Mouse (Mus musculus): ENCODE measurements around the gene Ints2. TPM values are rescaled to one million over a fixed set of nuclear protein-coding genes. Genes with fewer than 3 reads are reported as not detected.

Ints2 gene
- 10 to 100 TPM; 12.7 to 17.1 TPM for polyA plus RNA-seq (2017; shearing (Covaris generic))

GRCm38 (mm10) chr11:86257460-86258076 is at the start of gene Ints2:
Gene Ints2 (minus strand): TSS chr11:86257575.

DNA sequence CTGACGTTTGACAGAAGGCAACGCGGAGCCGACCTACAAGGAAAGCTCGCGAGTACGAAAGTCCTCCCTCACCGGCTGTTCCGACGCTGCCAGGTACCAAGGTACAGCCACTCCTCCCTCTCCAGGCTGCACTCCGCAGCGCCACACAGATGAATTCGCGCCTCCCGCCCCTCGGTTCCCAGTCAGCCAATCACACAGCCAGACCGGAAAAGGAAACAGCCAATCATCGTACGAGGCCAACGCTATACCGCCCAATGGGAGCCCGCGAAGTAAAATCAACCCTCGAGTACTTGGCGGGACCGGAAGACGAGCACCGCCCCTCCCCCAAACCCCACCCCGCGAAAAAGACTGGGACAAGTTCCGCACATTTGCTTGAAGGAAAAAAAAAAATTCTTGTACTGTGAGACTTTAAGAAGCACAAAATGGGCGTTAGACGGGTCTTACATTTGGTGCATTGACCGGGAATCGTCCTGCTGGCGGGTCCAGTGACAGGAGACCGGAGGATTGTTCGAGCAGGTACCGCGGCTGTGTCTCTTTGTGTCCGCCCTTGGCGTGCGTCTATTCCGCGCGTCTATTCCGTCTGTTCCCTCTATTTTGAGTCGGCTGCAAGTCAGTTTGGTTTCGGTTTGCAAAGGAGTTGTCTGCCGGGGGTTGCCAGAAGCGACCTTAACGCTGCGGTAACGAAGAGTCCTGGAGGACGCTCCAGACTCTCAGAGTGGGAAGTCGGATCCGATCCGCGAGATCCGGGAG is 56.2 kb downstream of the Ints2 start, which contains the start of gene Brip1:
Brip1 (minus strand) TSS at position 157 of the 750 bp plus-strand sequence.

Other genes with a start within 250 kb of the Ints2 start
- gene Brip1, start 56.4 kb downstream of the Ints2 start, polyA plus RNA-seq (2017; shearing (Covaris generic)), result 1 to 10 TPM; 1.1 to 1.2 TPM
- gene Med13, start 100.0 kb upstream of the Ints2 start, polyA plus RNA-seq (2017; shearing (Covaris generic)), result 10 to 100 TPM; 19.8 to 24.6 TPM
- 10 to 100 TPM; 61.2 to 61.3 TPM for gene Rnft1, start 227.1 kb upstream of the Ints2 start, polyA plus RNA-seq (2017; shearing (Covaris generic))